Mouse (Mus musculus) midbrain, embryonic 12.5 days (tissue): Measurements from ENCODE around the gene Ppp1r1b. TPM values are rescaled to one million over a fixed set of nuclear protein-coding genes. Genes with fewer than 3 reads are reported as not detected.

Source experiments
- ATAC-seq: fragments of 200-750 bp; cut with Nextera tagmentation; 2 replicates; pipeline ENCODE4 v1.8.0; 2017; ENCODE audit warnings: low read depth, moderate TSS enrichment, moderate library complexity; ENCODE audit not compliant: low FRiP score
- H3K27ac ChIP-seq: fragments of 300-500 bp; sonication (generic); replicated peaks from 2 replicates; pipeline ENCODE4 v1.5.1; 2016; ENCODE audit warnings: mild to moderate bottlenecking
- H3K27me3 ChIP-seq: fragments of 300-500 bp; sonication (generic); 2 replicates; pipeline ENCODE4 v1.6.1; 2016; ENCODE audit warnings: mild to moderate bottlenecking
- H3K36me3 ChIP-seq: fragments of 300-500 bp; sonication (generic); 2 replicates; pipeline ENCODE4 v1.6.1; 2016
- H3K4me1 ChIP-seq: fragments of 300-500 bp; sonication (generic); 2 replicates; pipeline ENCODE4 v1.6.1; 2016
- H3K4me2 ChIP-seq: fragments of 300-500 bp; sonication (generic); replicated peaks from 2 replicates; pipeline ENCODE4 v1.6.1; 2016; ENCODE audit warnings: mild to moderate bottlenecking, moderate library complexity
- H3K4me3 ChIP-seq: fragments of 300-500 bp; sonication (generic); 2 replicates; pipeline ENCODE4 v1.5.1; 2016; ENCODE audit warnings: mild to moderate bottlenecking
- H3K9ac ChIP-seq: fragments of 300-500 bp; sonication (generic); replicated peaks from 2 replicates; pipeline ENCODE4 v1.6.1; 2016; ENCODE audit warnings: mild to moderate bottlenecking, moderate library complexity
- H3K9me3 ChIP-seq: fragments of 300-500 bp; sonication (generic); 2 replicates; pipeline ENCODE4 v1.6.1; 2016; ENCODE audit warnings: mild to moderate bottlenecking
- WGBS: fragments of 180-500 bp; shearing (Covaris S2); methylation state at CpG from one replicate; pipeline ENCODE4 v1.1.7; 2016; 5-methylcytosine and 5-hydroxymethylcytosine counted together
- polyA plus RNA-seq: library from polyadenylated mRNA; unstranded; fragments of >200 nt; fragmentation: Nextera tagmentation; extraction: Ambion mirVana; gene quantifications from 2 replicates; pipeline ENCODE4 v1.2.1, GENCODE M21; 2016

Gene Ppp1r1b
- polyA plus RNA-seq, 1 experiment from 2014 or later, result 1.4 TPM

GRCm38 (mm10) chr11:98355732-98356299 is 7.6 kb downstream of the Ppp1r1b start:
- peaks cover 62% of the 10 kb centered on the region for H3K27me3 ChIP-seq
- 12% methylated on average over 6 of the region's 6 CpGs for WGBS

GRCm38 (mm10) chr11:98356625-98357394 is 8.6 kb downstream of the Ppp1r1b start:
- H3K4me1 ChIP-seq, result peaks cover 43% of the 10 kb centered on the region
- H3K27me3 ChIP-seq, result peaks cover 52% of the 10 kb centered on the region
- no peak for ATAC-seq
- H3K9me3 ChIP-seq, result no peaks in the 10 kb centered on the region
- no peak overlapping the region for H3K9ac ChIP-seq
- no peak overlapping the region for H3K4me3 ChIP-seq
- H3K36me3 ChIP-seq, result no peaks in the 10 kb centered on the region
- no peak overlapping the region; the same call in 1 of the 2 replicates for H3K4me2 ChIP-seq
- WGBS, result 80% methylated on average over 7 of the region's 7 CpGs
- no peak overlapping the region for H3K27ac ChIP-seq

More at GRCm38 (mm10) chr11:98355732-98356299, 7.6 kb downstream of the Ppp1r1b start:
- no peak overlapping the region for H3K4me2 ChIP-seq
- H3K9me3 ChIP-seq, result no peaks in the 10 kb centered on the region
- H3K9ac ChIP-seq, result no peak overlapping the region
- H3K4me1 ChIP-seq, result peaks cover 33% of the 10 kb centered on the region
- H3K36me3 ChIP-seq, result no peaks in the 10 kb centered on the region
- ATAC-seq, result no peak
- H3K4me3 ChIP-seq, result no peak overlapping the region
- H3K27ac ChIP-seq, result no peak overlapping the region

- WGBS, result 9% methylated on average over 13 of the region's 13 CpGs
- Histone ChIP-seq H3K4me1 (peaks cover 46% of the 10 kb centered on the region), H3K36me3 (no peaks in the 10 kb centered on the region), H3K9ac (peak overlapping the region; percentile 53), H3K9me3 (no peaks in the 10 kb centered on the region), H3K4me3 (peak overlapping the region; percentile 67), H3K4me2 (peak overlapping the region; percentile 85), H3K27ac (peak overlapping the region; percentile 81), H3K27me3 (peaks cover 44% of the 10 kb centered on the region)
- ATAC-seq, result no peak; the same call in 1 of the 2 replicates
Observed at GRCm38 (mm10) chr11:98357396-98358160, 9.4 kb downstream of the Ppp1r1b start.

GRCm38 (mm10) chr11:98358161-98359083 is 10.2 kb downstream of the Ppp1r1b start, which contains the start of gene Stard3:
Gene Stard3, plus strand, starts transcription at chr11:98358368.
- Histone ChIP-seq H3K27me3 (peaks cover 36% of the 10 kb centered on the region), H3K27ac (peak within 1 kb of the TSS; percentile 81), H3K9ac (peak within 1 kb of the TSS; percentile 75), H3K36me3 (no peaks in the 10 kb centered on the region), H3K4me2 (peak within 1 kb of the TSS; percentile 85), H3K4me3 (peak within 1 kb of the TSS; percentile 67), H3K9me3 (no peaks in the 10 kb centered on the region), H3K4me1 (peaks cover 46% of the 10 kb centered on the region)
- peak; percentile 83 for ATAC-seq
- under 1% methylated on average over 52 of the region's 60 CpGs for WGBS

GRCm38 (mm10) chr11:98360866-98361521 is 12.8 kb downstream of the Ppp1r1b start:
- Histone ChIP-seq H3K9ac (peak overlapping the region; percentile 31; the same call in 1 of the 2 replicates), H3K27me3 (peaks cover 14% of the 10 kb centered on the region), H3K9me3 (no peaks in the 10 kb centered on the region), H3K36me3 (no peaks in the 10 kb centered on the region), H3K27ac (peak overlapping the region; percentile 68), H3K4me2 (peak overlapping the region; percentile 85), H3K4me3 (no peak overlapping the region), H3K4me1 (peaks cover 41% of the 10 kb centered on the region)
- no peak for ATAC-seq
- 33% methylated on average over 9 of the region's 9 CpGs for WGBS

GRCm38 (mm10) chr11:98363817-98364216 is 15.6 kb downstream of the Ppp1r1b start:
- Histone ChIP-seq H3K36me3 (no peaks in the 10 kb centered on the region; the same call in 1 of the 2 replicates), H3K9me3 (no peaks in the 10 kb centered on the region), H3K4me3 (no peak overlapping the region), H3K4me2 (no peak overlapping the region), H3K27ac (no peak overlapping the region), H3K4me1 (peaks cover 33% of the 10 kb centered on the region), H3K9ac (no peak overlapping the region), H3K27me3 (no peaks in the 10 kb centered on the region)
- WGBS, result 86% methylated on average over 5 of the region's 5 CpGs
- ATAC-seq, result no peak

GRCm38 (mm10) chr11:98364410-98364809 is 16.2 kb downstream of the Ppp1r1b start:
- no peak for ATAC-seq
- H3K9ac ChIP-seq, result no peak overlapping the region
- H3K27me3 ChIP-seq, result no peaks in the 10 kb centered on the region
- peaks cover 27% of the 10 kb centered on the region for H3K4me1 ChIP-seq
- H3K4me2 ChIP-seq, result no peak overlapping the region
- H3K9me3 ChIP-seq, result no peaks in the 10 kb centered on the region
- 94% methylated on average over 5 of the region's 5 CpGs for WGBS
- H3K4me3 ChIP-seq, result no peak overlapping the region
- no peaks in the 10 kb centered on the region; the same call in 1 of the 2 replicates for H3K36me3 ChIP-seq
- H3K27ac ChIP-seq, result no peak overlapping the region

- no peak overlapping the region for H3K4me3 ChIP-seq
- no peaks in the 10 kb centered on the region; the same call in 1 of the 2 replicates for H3K36me3 ChIP-seq
- H3K27me3 ChIP-seq, result no peaks in the 10 kb centered on the region
- ATAC-seq, result no peak
- no peak overlapping the region for H3K9ac ChIP-seq
- no peak overlapping the region for H3K4me2 ChIP-seq
- H3K9me3 ChIP-seq, result no peaks in the 10 kb centered on the region
- 80% methylated on average over 10 of the region's 10 CpGs for WGBS
- peaks cover 17% of the 10 kb centered on the region for H3K4me1 ChIP-seq
- H3K27ac ChIP-seq, result no peak overlapping the region
Observed at GRCm38 (mm10) chr11:98366290-98366689, 18.1 kb downstream of the Ppp1r1b start.

GRCm38 (mm10) chr11:98367171-98367862 is 19.1 kb downstream of the Ppp1r1b start:
- Histone ChIP-seq H3K4me1 (peaks cover 19% of the 10 kb centered on the region), H3K27ac (no peak overlapping the region), H3K36me3 (no peaks in the 10 kb centered on the region; the same call in 1 of the 2 replicates), H3K4me2 (no peak overlapping the region), H3K27me3 (no peaks in the 10 kb centered on the region), H3K4me3 (no peak overlapping the region), H3K9ac (no peak overlapping the region), H3K9me3 (no peaks in the 10 kb centered on the region)
- 85% methylated on average over 10 of the region's 10 CpGs for WGBS
- ATAC-seq, result no peak

- Histone ChIP-seq H3K27me3 (no peaks in the 10 kb centered on the region), H3K36me3 (no peaks in the 10 kb centered on the region; the same call in 1 of the 2 replicates), H3K9me3 (no peaks in the 10 kb centered on the region), H3K4me2 (no peak overlapping the region), H3K27ac (no peak overlapping the region), H3K9ac (no peak overlapping the region), H3K4me3 (no peak overlapping the region), H3K4me1 (peaks cover 22% of the 10 kb centered on the region)
- ATAC-seq, result no peak
- 86% methylated on average over 7 of the region's 7 CpGs for WGBS
Observed at GRCm38 (mm10) chr11:98367863-98368186, 19.6 kb downstream of the Ppp1r1b start.
